Mouse (Mus musculus) forebrain, embryonic 13.5 days (tissue): Measurements from ENCODE around the gene Tmem136. TPM values are rescaled to one million over a fixed set of nuclear protein-coding genes. Genes with fewer than 3 reads are reported as not detected.
A peak's percentile ranks its signal among the peaks of the same experiment; 100 is the strongest.

Experiments
- ATAC-seq: fragments of 200-750 bp; cut with Nextera tagmentation; 2 replicates; pipeline ENCODE4 v1.8.0; 2017
- H3K27ac ChIP-seq: fragments of 300-500 bp; sonication (generic); 2 replicates; pipeline ENCODE4 v1.5.1; 2015; ENCODE audit warnings: inconsistent platforms, mild to moderate bottlenecking, moderate library complexity
- H3K27me3 ChIP-seq: fragments of 300-500 bp; sonication (generic); 2 replicates; pipeline ENCODE4 v1.6.1; 2015; ENCODE audit warnings: mild to moderate bottlenecking, inconsistent platforms
- H3K36me3 ChIP-seq: fragments of 300-500 bp; sonication (generic); 2 replicates; pipeline ENCODE4 v1.6.1; 2015; ENCODE audit warnings: mild to moderate bottlenecking, inconsistent platforms; ENCODE audit not compliant: poor library complexity, severe bottlenecking
- H3K4me1 ChIP-seq: fragments of 300-500 bp; sonication (generic); 2 replicates; pipeline ENCODE4 v1.6.1; 2015; ENCODE audit warnings: inconsistent platforms
- H3K4me2 ChIP-seq: fragments of 300-500 bp; sonication (generic); 2 replicates; pipeline ENCODE4 v1.6.1; 2015; ENCODE audit warnings: inconsistent platforms, mild to moderate bottlenecking, moderate library complexity
- H3K4me3 ChIP-seq: fragments of 300-500 bp; sonication (generic); 2 replicates; pipeline ENCODE4 v1.5.1; 2015; ENCODE audit warnings: mild to moderate bottlenecking, inconsistent platforms
- H3K9ac ChIP-seq: fragments of 300-500 bp; sonication (generic); 2 replicates; pipeline ENCODE4 v1.6.1; 2015; ENCODE audit warnings: mild to moderate bottlenecking, inconsistent platforms
- H3K9me3 ChIP-seq: fragments of 300-500 bp; sonication (generic); replicated peaks from 2 replicates; pipeline ENCODE4 v1.6.1; 2016; ENCODE audit warnings: inconsistent platforms
- WGBS: fragments of 180-500 bp; shearing (Covaris S2); methylation state at CpG from one replicate; pipeline ENCODE4 v1.1.7; 2015; 5-methylcytosine and 5-hydroxymethylcytosine counted together
- polyA plus RNA-seq: library from polyadenylated mRNA; unstranded; fragments of >200 nt; fragmentation: Nextera tagmentation; extraction: Ambion mirVana; gene quantifications from 2 replicates; pipeline ENCODE4 v1.2.1, GENCODE M21; 2015

Gene Tmem136
- polyA plus RNA-seq, 1 experiment from 2014 or later = 8.9 TPM

DNA sequence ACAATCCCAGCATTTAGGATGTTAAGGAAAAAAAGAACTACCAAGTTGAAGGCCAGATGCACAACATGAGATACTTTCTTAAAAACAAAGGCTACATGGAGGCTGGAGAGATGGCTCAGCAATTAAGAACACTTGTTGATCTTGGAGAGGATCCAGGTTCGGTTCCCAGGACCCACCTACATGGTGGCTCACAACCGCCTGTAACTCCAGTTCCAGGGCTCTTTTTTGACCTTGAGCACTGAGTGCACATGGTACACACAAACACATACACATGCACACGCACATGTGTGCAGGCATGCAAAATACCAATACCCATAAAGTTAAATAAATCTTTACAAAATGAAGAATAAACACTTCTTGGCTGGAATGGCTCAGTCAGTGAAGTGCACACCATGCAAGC, 48.5 kb downstream of the Tmem136 start:
- no peak for ATAC-seq
- Histone ChIP-seq H3K9me3 (no peaks in the 10 kb centered on the region), H3K4me1 (peaks cover 38% of the 10 kb centered on the region), H3K27me3 (no peaks in the 10 kb centered on the region), H3K4me2 (peak overlapping the region; percentile 43; the same call in 1 of the 2 replicates), H3K9ac (no peak overlapping the region), H3K27ac (no peak overlapping the region), H3K36me3 (no peaks in the 10 kb centered on the region), H3K4me3 (no peak overlapping the region)
- 79% methylated on average over 3 of the region's 3 CpGs for WGBS

DNA sequence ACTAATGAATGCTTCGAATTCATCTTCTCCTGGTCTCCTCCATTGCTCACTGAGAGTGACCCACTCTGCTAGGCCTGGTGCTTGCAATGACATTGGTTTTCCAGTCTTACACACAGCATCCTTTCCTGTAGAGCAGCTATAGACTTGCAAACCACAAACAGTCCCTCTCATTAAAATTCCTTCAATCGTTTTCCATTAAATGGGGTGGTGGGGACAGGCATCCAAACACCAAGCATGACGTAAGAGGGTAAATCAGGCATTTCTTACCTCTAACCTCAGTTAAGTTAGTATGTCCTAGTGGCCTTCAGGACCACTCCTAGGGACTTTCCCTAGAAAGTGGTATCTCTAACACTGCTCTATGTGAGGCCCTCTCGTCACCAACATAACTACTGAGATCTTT, 51.1 kb downstream of the Tmem136 start:
- H3K4me3 ChIP-seq = no peak overlapping the region
- H3K27me3 ChIP-seq = no peaks in the 10 kb centered on the region
- no peak overlapping the region for H3K4me2 ChIP-seq
- no peak overlapping the region for H3K9ac ChIP-seq
- peaks cover 37% of the 10 kb centered on the region for H3K4me1 ChIP-seq
- WGBS = 76% methylated on average over 4 of the region's 4 CpGs
- H3K9me3 ChIP-seq = no peaks in the 10 kb centered on the region
- no peak overlapping the region for H3K27ac ChIP-seq
- H3K36me3 ChIP-seq = no peaks in the 10 kb centered on the region
- no peak for ATAC-seq

DNA sequence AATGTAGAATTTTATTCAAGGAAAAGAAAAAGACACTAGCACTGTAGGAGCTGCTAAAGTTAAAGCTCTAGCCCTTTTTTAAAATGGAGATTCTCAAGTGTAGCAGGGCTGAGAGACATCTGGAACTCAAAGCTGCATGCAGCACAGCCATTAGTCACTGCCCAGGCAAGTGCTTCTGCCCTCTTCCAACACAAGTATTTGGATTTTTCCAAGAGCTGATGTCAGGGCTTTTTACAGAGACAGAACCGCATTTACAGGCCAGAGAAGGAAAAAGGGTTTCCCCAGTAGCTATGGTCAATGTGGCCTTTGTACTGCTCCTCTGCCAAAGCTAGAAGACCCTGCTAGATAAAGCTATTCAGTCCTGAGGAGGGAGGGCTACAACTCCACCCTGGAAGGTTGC, 54.8 kb downstream of the Tmem136 start:
- no peak overlapping the region for H3K27ac ChIP-seq
- no peak overlapping the region for H3K4me2 ChIP-seq
- ATAC-seq = no peak
- 67% methylated on average over 1 of the region's 1 CpGs for WGBS
- H3K36me3 ChIP-seq = no peaks in the 10 kb centered on the region
- no peaks in the 10 kb centered on the region for H3K27me3 ChIP-seq
- H3K9me3 ChIP-seq = no peaks in the 10 kb centered on the region
- no peak overlapping the region for H3K4me3 ChIP-seq
- H3K9ac ChIP-seq = no peak overlapping the region
- H3K4me1 ChIP-seq = peaks cover 13% of the 10 kb centered on the region

Other genes starting within 250 kb of the Tmem136 start
- gene Grik4, start 172.1 kb downstream of the Tmem136 start, polyA plus RNA-seq = 2.4 and 2.6 TPM in 2 replicates
- 14.9 and 15.8 TPM in 2 replicates for gene Arhgef12, start 9.3 kb downstream of the Tmem136 start, polyA plus RNA-seq
- not detected in 2 replicates for gene Pou2f3, start 93.8 kb upstream of the Tmem136 start, polyA plus RNA-seq
- gene Oaf, start 123.3 kb upstream of the Tmem136 start, polyA plus RNA-seq = 7.6 and 9.1 TPM in 2 replicates
- 0.13 TPM in 1 of 2 replicates, not detected in the other for gene Trim29, start 194.3 kb upstream of the Tmem136 start, polyA plus RNA-seq